Mouse (Mus musculus) brain, embryonic 14.5 days (tissue): ENCODE results near the gene Ccnd1.
A peak's percentile ranks its signal among the peaks of the same experiment; 100 is the strongest.

Source experiments
- CTCF ChIP-seq: fragments of 200-500 bp; IDR thresholded peaks from 2 replicates; pipeline ENCODE4 v1.5.1; 2012; ENCODE audit warnings: inconsistent platforms, mild to moderate bottlenecking, moderate library complexity, borderline replicate concordance; ENCODE audit not compliant: insufficient read depth, insufficient read length; ENCODE audit errors: extremely low read depth
- POLR2A ChIP-seq: fragments of 200-500 bp; IDR thresholded peaks from 2 replicates; pipeline ENCODE4 v1.6.1; 2012; ENCODE audit warnings: mild to moderate bottlenecking, inconsistent platforms, borderline replicate concordance; ENCODE audit not compliant: poor library complexity, insufficient read depth, insufficient read length, severe bottlenecking; ENCODE audit errors: extremely low read depth

DNA sequence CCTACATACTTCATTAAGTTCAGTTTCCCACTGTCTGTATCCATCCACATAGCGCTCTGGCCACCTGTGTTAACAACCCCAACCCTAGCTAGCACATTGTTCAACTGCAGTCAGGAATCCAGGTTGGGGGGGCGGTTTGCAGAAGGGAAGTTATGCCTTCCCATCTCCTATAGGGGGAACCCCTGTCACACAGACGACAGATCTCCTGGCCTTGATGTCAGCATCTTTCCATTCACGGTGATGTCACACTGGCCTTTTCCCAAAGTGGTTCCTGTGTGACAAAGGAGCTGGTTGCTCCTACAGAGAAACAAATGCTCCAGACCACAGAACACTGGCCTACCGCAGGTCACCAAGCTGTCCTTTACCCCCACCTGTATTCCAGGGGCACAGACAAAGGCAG lies 4.2 kb downstream of the Ccnd1 start:
- peak; percentile 49; the same call in 1 of the 2 replicates for TF ChIP-seq CTCF
- TF ChIP-seq POLR2A = no peak
